Mouse (Mus musculus) frontal cortex, adult 2 months (tissue): ENCODE results near the gene Uqcr11. TPM values are rescaled to one million over a fixed set of nuclear protein-coding genes. Genes with fewer than 3 reads are reported as not detected.

ENCODE experiments used
- DNase-seq, 2 experiments: peaks; one replicate each; pipeline ENCODE4 v3.0.0; 2022; ENCODE audit warnings: low spot score in 1 of 2; ENCODE audit errors: extremely low spot score in 1 of 2
- polyA plus RNA-seq: library from polyadenylated mRNA; depleted of rRNA; stranded (reverse); fragments of >200 nt; gene quantifications from 2 replicates; pipeline ENCODE4 v1.2.3, GENCODE M21; 2012

The Uqcr11 gene
- polyA plus RNA-seq, 1 experiment: 1,306 TPM

GRCm38 (mm10) chr10:80399973-80400703 lies 6.5 kb downstream of the Uqcr11 start:
- DNase-seq: no peak

- DNase-seq: peak; percentile 99 to 100
Measured at GRCm38 (mm10) chr10:80399191-80399972, 7.2 kb downstream of the Uqcr11 start, which contains the start of gene Mbd3. Mbd3 (minus strand) TSS chr10:80399550.

- DNase-seq: peak; percentile 94 to 98
Measured at GRCm38 (mm10) chr10:80398719-80399190, 7.9 kb downstream of the Uqcr11 start.

- DNase-seq: no peak
Measured at GRCm38 (mm10) chr10:80398174-80398535, 8.5 kb downstream of the Uqcr11 start.

GRCm38 (mm10) chr10:80397524-80398173 lies 9.0 kb downstream of the Uqcr11 start:
- no peak for DNase-seq

GRCm38 (mm10) chr10:80396822-80397523 lies 9.7 kb downstream of the Uqcr11 start:
- no peak for DNase-seq

GRCm38 (mm10) chr10:80395025-80395627 lies 11.5 kb downstream of the Uqcr11 start:
- DNase-seq: no peak

- no peak for DNase-seq
Measured at GRCm38 (mm10) chr10:80392687-80393086, 13.9 kb downstream of the Uqcr11 start.

- DNase-seq: no peak
Measured at GRCm38 (mm10) chr10:80390697-80391096, 15.9 kb downstream of the Uqcr11 start.

GRCm38 (mm10) chr10:80389185-80389708 lies 17.4 kb downstream of the Uqcr11 start:
- no peak for DNase-seq

GRCm38 (mm10) chr10:80388731-80389130 lies 17.9 kb downstream of the Uqcr11 start:
- no peak for DNase-seq

GRCm38 (mm10) chr10:80387522-80387959 lies 19.1 kb downstream of the Uqcr11 start, which contains the start of gene Mex3d:
Mex3d (minus strand) TSS chr10:80387659.
- DNase-seq: peak in 1 of 2 experiments; percentile 86

GRCm38 (mm10) chr10:80386735-80387471 lies 19.7 kb downstream of the Uqcr11 start:
- DNase-seq: no peak

- no peak for DNase-seq
Measured at GRCm38 (mm10) chr10:80385811-80386734, 20.6 kb downstream of the Uqcr11 start.

- DNase-seq: no peak
Measured at GRCm38 (mm10) chr10:80385310-80385709, 21.3 kb downstream of the Uqcr11 start.

- no peak for DNase-seq
Measured at GRCm38 (mm10) chr10:80384709-80385108, 21.9 kb downstream of the Uqcr11 start.

- no peak for DNase-seq
Measured at GRCm38 (mm10) chr10:80384115-80384639, 22.5 kb downstream of the Uqcr11 start.

- no peak for DNase-seq
Measured at GRCm38 (mm10) chr10:80383431-80383830, 23.2 kb downstream of the Uqcr11 start.
